Mouse (Mus musculus) heart, postnatal 0 days (tissue): ENCODE data around the gene Kprp.

Experiments used
- CTCF ChIP-seq: IDR thresholded peaks from 2 replicates; pipeline ENCODE4 v1.5.1; 2016; ENCODE audit warnings: antibody characterized with exemption, control low read depth, low read depth
- EP300 ChIP-seq: IDR thresholded peaks from 2 replicates; pipeline ENCODE4 v1.6.1; 2016; ENCODE audit warnings: antibody characterized with exemption, low read depth

- TF ChIP-seq CTCF (no peak), EP300 (no peak)
Measured at GRCm38 (mm10) chr3:92870116-92870515, 43.1 kb upstream of the Kprp start, which contains the start of gene 2310050C09Rik.
